Comparison of ENCODE assay signal across 8 mouse cellular contexts in genomic region chr9:111271056-111271433, GRCm38 (mm10). TPM values are rescaled to one million over a fixed set of nuclear protein-coding genes. Genes with fewer than 3 reads are reported as not detected.
DNase-seq lines count a peak whose midpoint lies in the region; ATAC-seq and TF ChIP-seq lines count a peak whose summit lies in the region.

No protein-coding gene starts in this region.

- H3K4me2 ChIP-seq in forebrain, embryonic 14.5 days (ENCODE audit: low read length), result peak overlapping the region; percentile 64
- peak overlapping the region; percentile 75 for H3K4me2 ChIP-seq in liver, postnatal 0 days (ENCODE audit: low read depth, low read length)

- no peak for TF ChIP-seq EP300 in liver, postnatal 0 days (IDR thresholded peaks at IDR 0.05; ENCODE audit: low read depth)

- H3K4me3 ChIP-seq in kidney, adult 2 months (ENCODE audit: insufficient read depth, low read depth, low read length), result peak overlapping the region; percentile 92
- peak overlapping the region; percentile 83 for H3K4me3 ChIP-seq in forebrain, embryonic 14.5 days (ENCODE audit: low read depth, low read length)
- peak overlapping the region; percentile 79 for H3K4me3 ChIP-seq in liver, postnatal 0 days (ENCODE audit: low read depth, low read length)

- H3K27ac ChIP-seq in kidney, adult 2 months (ENCODE audit: insufficient read depth, low read depth, low read length), result peak overlapping the region; percentile 54
- H3K27ac ChIP-seq in forebrain, embryonic 14.5 days (ENCODE audit: low read depth, low read length), result peak overlapping the region; percentile 89
- H3K27ac ChIP-seq in liver, postnatal 0 days (ENCODE audit: low read depth), result peak overlapping the region; percentile 94

- H3K36me3 ChIP-seq in kidney, adult 2 months (ENCODE audit: control insufficient read depth, insufficient read depth, low read length), result no peaks in the 10 kb centered on the region; the same call in 1 of the 2 replicates
- peaks cover 25% of the 10 kb centered on the region for H3K36me3 ChIP-seq in forebrain, embryonic 14.5 days (ENCODE audit: control insufficient read depth, insufficient read depth, low read length)
- peaks cover 23% of the 10 kb centered on the region for H3K36me3 ChIP-seq in liver, postnatal 0 days (replicated peaks; ENCODE audit: insufficient read depth, low read length)

- POLR2A ChIA-PET in Patski (lab: Charles Lee), result no interaction called here

- H3K9ac ChIP-seq in forebrain, embryonic 14.5 days (ENCODE audit: low read length), result peak overlapping the region; percentile 69
- H3K9ac ChIP-seq in liver, postnatal 0 days (replicated peaks), result peak overlapping the region; percentile 75

- intact Hi-C loops in gastrocnemius, postnatal 14 days (cut with DNase I; ENCODE audit: low total_unique reads), result no loop called here

- no peaks in the 10 kb centered on the region for H3K9me3 ChIP-seq in forebrain, embryonic 14.5 days (replicated peaks; ENCODE audit: control insufficient read depth, low read length)
- H3K9me3 ChIP-seq in liver, postnatal 0 days (ENCODE audit: low read length), result no peaks in the 10 kb centered on the region

- DNase-seq in kidney, adult 2 months, result no peak
- no peak for DNase-seq in kidney, adult 9 months
- DNase-seq in Patski (ENCODE audit: low read depth, low spot score), result no peak
- DNase-seq in forebrain, embryonic 14.5 days (ENCODE audit: low spot score), result peak; percentile 70
- DNase-seq in liver, postnatal 0 days, result no peak
- DNase-seq in gastrocnemius, postnatal 14 days, result no peak
- DNase-seq in layer of hippocampus, postnatal 14 days (ENCODE audit: low spot score in 2 of 2), result no peak
- DNase-seq in thymus, postnatal 4 days, result no peak

- TF ChIP-seq POLR2A in kidney, adult 2 months (IDR thresholded peaks at IDR 0.05; ENCODE audit: low read depth, low read length), result no peak

- H3K4me1 ChIP-seq in kidney, adult 2 months (ENCODE audit: control insufficient read depth, insufficient read depth, low read length), result peaks cover 12% of the 10 kb centered on the region
- peaks cover 26% of the 10 kb centered on the region for H3K4me1 ChIP-seq in forebrain, embryonic 14.5 days (ENCODE audit: control insufficient read depth, insufficient read depth, low read length)
- peaks cover 29% of the 10 kb centered on the region for H3K4me1 ChIP-seq in liver, postnatal 0 days (ENCODE audit: insufficient read depth)

- in situ Hi-C loops in Patski (cut with MboI; ENCODE audit: low pct_unique_long_range_greater_than_20kb), result no loop called here

- CTCF ChIA-PET in Patski (lab: Charles Lee), result no interaction called here

- ATAC-seq in Patski, result peak; percentile 41
- ATAC-seq in forebrain, embryonic 14.5 days, result peak; percentile 73
- ATAC-seq in liver, postnatal 0 days, result peak; percentile 47

- under 1% methylated on average over 32 of the region's 32 CpGs for WGBS in kidney, adult 2 months
- WGBS in forebrain, embryonic 14.5 days, result under 1% methylated on average over 32 of the region's 32 CpGs
- under 1% methylated on average over 32 of the region's 32 CpGs for WGBS in liver, postnatal 0 days (ENCODE audit: insufficient replicate concordance)

- no peak for TF ChIP-seq CTCF in kidney, adult 2 months (conservative IDR thresholded peaks at IDR 0.05; ENCODE audit: insufficient read depth, insufficient read length, low read depth, low read length)
- no peak for TF ChIP-seq CTCF in Patski (IDR thresholded peaks at IDR 0.05)
- TF ChIP-seq CTCF in liver, postnatal 0 days (IDR thresholded peaks at IDR 0.05; ENCODE audit: low read depth), result no peak

- H3K27me3 ChIP-seq in kidney, adult 2 months (replicated peaks; ENCODE audit: control insufficient read depth, insufficient read depth, low read length), result no peaks in the 10 kb centered on the region
- no peaks in the 10 kb centered on the region for H3K27me3 ChIP-seq in Patski
- no peaks in the 10 kb centered on the region for H3K27me3 ChIP-seq in forebrain, embryonic 14.5 days (replicated peaks; ENCODE audit: control insufficient read depth, insufficient read depth, low read length)
- H3K27me3 ChIP-seq in liver, postnatal 0 days (ENCODE audit: insufficient read depth, low read length), result no peaks in the 10 kb centered on the region

RNA-seq across cellular contexts. Expression of gene Mlh1, which starts 0.5 kb away (rescaled TPM):
- 12.1 and 14.1 TPM in 2 replicates for polyA plus RNA-seq in kidney, adult 2 months (2012; rRNA removed)
- polyA plus RNA-seq in Patski (2021), result 17.1 TPM
- polyA plus RNA-seq in forebrain, embryonic 14.5 days (2014; fragmentation: Nextera tagmentation; extraction: Ambion mirVana), result 30.4 and 37.0 TPM in 2 replicates
- 9.8 and 10.1 TPM in 2 replicates for polyA plus RNA-seq in liver, postnatal 0 days (2015; fragmentation: Nextera tagmentation; extraction: Ambion mirVana)
- 1 to 10 TPM; 7.8 TPM for total RNA-seq in gastrocnemius, postnatal 14 days (2021)
- 10 to 100 TPM; 19.3 to 21.9 TPM for total RNA-seq in layer of hippocampus, postnatal 14 days (2021)

RNA-seq across cellular contexts. Expression of gene Epm2aip1, which starts 0.7 kb away (rescaled TPM):
- polyA plus RNA-seq in kidney, adult 2 months (2012; rRNA removed), result 8.0 and 8.3 TPM in 2 replicates
- polyA plus RNA-seq in Patski (2021), result 28.7 TPM
- polyA plus RNA-seq in forebrain, embryonic 14.5 days (2014; fragmentation: Nextera tagmentation; extraction: Ambion mirVana), result 60.5 and 73.7 TPM in 2 replicates
- polyA plus RNA-seq in liver, postnatal 0 days (2015; fragmentation: Nextera tagmentation; extraction: Ambion mirVana), result 4.4 and 5.2 TPM in 2 replicates
- total RNA-seq in gastrocnemius, postnatal 14 days (2021), result 10 to 100 TPM; 22.6 to 25.2 TPM
- total RNA-seq in layer of hippocampus, postnatal 14 days (2021), result 10 to 100 TPM; 78.4 to 80.7 TPM

RNA-seq across cellular contexts. Expression of gene Trank1, which starts 40.5 kb away (rescaled TPM):
- 0.13 and 0.22 TPM in 2 replicates for polyA plus RNA-seq in kidney, adult 2 months (2012; rRNA removed)
- 8.6 TPM for polyA plus RNA-seq in Patski (2021)
- polyA plus RNA-seq in forebrain, embryonic 14.5 days (2014; fragmentation: Nextera tagmentation; extraction: Ambion mirVana), result 5.9 and 8.5 TPM in 2 replicates
- 0.02 TPM in 1 of 2 replicates, not detected in the other for polyA plus RNA-seq in liver, postnatal 0 days (2015; fragmentation: Nextera tagmentation; extraction: Ambion mirVana)
- total RNA-seq in gastrocnemius, postnatal 14 days (2021), result under 1 TPM; 0.23 to 0.24 TPM
- 100 to 1,000 TPM; 112 to 139 TPM for total RNA-seq in layer of hippocampus, postnatal 14 days (2021)
